Mouse (Mus musculus) frontal cortex, postnatal 25 days (tissue): Measurements from ENCODE around the gene Tmem129.
A peak's percentile ranks its signal among the peaks of the same experiment; 100 is the strongest.

ENCODE experiments used
- DNase-seq, 2 experiments: peaks; one replicate each; pipeline ENCODE4 v3.0.0; 2022; ENCODE audit warnings: low spot score in 2 of 2

Tmem129 gene

DNA sequence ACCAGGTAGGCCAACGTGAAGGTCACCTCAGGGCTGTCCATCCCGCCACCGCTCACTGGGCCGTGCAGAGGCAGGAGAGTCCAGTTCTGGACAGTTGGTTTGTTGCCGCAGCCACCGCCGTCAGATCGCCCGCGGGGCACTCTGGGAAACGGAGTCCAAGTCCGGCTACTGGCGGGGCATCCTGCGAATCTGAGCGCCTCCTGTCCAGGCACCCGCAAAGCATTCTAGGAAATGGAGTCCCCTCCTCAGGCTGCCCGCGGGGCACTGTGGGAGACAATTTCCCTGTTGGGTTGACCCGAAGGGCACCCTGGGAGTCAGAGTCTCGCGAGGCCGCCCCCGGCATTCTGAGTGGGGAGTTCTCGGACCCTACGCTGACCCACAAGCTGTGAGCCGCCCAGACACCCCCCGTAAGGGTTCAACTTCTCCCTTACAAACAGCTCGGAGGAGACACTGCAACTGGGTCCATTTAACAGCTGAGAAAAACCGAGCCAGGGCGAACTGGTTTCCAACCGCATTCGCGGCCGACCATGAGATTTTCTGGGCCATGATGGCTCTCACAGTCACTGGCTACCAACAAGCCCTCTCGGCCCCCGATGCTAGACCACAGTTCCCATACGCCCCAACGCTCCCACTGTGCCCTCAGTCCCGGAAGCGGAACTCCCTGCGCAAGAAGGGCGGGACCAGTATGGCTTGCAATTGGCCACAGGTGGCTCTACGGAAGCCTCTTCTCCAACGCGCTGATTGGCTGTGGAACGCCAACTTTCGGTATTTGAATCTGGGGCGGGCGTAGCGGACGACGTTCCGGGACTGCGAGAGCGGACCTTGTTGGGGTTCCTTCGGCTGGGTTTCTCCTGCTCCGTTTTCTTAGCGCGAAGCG lies at the start of gene Tmem129, which contains the start of gene Tacc3:
TSS of gene Tmem129 (minus strand) at position 630 of the 877 bp plus-strand sequence.
TSS of gene Tacc3 (plus strand) at position 342 of the 877 bp plus-strand sequence.
- DNase-seq, result peak; percentile 93 to 97

DNA sequence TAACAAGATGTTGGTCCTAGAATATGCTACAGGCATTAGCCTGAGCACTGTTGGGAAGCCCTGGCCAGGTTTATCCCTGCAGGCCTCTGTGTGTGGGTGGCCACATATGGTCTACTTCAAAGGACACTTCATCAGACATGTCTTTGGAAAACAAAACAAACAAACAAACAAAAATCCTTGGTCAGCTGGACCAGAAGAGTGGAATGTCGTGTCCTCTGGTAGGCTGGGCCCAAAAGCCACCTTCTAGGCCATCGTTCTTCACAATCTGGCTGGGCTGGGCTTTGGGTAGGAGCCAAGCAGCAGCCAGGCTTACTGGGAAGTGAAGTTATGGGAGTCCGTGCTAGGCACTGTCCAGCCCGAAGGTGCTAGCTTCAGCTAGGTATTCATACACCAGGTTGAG lies 48.9 kb upstream of the Tmem129 start:
- no peak for DNase-seq

DNA sequence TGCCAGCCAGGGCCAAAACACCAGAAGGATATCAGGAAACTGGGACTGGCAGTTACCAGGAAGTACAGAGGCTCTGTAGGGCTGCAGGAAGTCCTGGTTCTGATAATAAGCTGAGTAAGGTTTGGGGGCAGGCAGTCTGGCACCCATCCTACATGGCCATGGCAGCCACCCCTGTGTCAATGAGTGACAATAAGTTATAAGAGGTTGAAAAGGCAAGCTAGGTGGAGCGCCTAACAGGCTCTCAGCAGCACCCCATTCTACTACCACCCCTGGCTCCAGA lies 48.1 kb upstream of the Tmem129 start:
- DNase-seq, result no peak

DNA sequence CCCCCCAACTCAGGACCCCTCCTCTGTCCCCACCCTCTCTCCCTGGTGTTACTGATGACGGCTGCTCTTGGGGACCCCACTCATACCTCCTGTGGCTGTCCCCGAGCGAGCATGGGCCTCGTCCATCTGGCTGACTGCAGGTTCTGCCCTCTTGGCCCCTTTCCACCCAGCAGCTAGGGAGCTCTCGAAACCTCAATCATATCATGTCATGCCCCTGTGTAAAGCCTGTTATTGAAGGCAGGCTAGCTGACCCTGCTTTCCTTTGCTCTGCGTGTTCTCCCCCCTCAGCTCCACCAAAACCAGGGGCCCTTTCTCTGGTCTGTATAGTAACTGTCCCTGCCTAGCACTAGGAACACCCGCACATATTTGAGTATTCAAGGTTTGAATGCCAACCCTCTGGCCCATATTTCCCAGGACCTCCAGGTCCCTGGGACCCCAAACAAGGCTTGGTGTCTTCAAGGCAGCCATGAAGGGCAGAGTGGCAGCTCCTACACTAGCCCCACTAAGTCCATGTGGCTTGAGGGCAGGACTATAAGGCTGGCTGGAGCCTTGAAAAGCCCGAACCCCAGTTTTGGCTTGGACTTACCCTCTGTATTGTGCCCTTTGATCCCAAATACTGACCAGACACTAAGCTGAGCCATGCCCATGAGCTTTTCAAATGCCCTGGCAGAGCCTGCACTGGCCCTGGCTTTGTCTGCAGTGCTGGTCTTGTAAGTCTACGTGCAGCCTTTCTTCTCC lies 47.6 kb upstream of the Tmem129 start:
- DNase-seq, result no peak

DNA sequence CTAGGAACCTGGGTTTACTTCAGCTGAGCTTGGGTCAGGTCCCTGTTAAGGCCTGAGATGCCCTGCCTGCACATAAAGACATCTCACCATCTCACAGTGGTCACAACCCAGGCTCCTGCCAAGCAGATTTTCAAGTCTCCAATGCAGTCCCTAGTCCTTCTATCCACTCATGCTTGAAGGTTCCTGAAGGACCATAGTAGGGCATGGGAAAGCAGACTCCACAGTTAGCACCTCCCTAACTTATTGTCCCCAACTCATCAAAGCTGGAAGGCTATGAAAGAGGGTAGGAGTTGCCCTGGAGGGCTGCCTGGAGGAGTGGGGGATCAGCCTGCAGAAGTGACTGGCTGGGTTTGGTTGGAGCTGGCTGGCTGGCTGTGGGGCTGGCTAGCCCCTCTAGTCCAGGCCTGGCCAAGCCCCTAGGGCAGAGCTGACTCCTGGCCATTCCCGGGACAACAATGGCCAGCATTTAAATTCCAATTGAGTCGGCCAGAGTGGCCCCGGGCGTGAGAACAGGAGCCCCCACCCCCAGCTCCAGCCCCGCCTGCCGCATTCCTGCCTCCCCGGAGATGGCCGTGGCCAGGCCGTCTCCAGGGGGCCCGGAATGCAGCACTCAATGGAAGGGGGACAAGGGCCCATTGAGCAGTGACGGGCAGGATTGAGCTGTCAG lies 46.9 kb upstream of the Tmem129 start:
- peak in 1 of 2 experiments; percentile 27 for DNase-seq

DNA sequence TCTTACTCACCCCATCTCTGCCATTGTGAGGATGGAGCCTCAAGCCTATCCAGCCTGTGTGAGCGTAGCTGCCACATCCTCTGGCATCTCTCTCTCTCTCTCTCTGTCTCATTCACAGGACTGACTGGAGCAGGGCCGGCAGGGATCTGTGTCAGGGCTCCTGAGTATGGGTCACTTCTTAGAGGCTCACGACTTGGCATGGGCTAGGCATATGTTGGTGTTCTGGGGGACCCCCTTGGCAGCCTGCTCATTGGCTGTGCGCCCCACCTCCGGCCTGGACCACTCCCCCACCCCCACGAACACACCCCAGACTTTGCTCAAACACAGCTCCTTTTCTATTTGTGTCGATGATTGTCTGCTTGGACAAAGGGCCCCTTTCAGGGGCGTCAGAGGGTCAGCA lies 45.8 kb upstream of the Tmem129 start:
- no peak for DNase-seq

DNA sequence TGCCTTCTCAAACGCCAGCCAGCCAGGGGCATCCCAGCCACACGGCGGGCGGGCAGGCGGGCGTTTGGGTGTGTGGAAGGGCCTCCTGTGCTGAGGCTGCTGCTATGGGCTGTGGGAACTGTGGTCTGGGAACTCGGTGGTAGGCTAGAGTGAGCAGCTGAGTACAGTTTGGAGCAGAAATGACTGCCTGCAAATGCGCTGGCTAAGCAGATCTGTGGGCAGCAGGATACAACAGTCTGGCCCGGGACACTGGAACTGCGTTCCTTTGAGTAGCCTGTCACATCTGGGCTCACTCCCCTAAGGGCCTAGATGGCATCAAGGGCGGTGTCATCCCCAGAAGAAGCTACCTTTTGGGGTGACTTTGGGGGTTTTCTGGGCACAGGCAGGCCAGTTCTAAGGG lies 43.6 kb upstream of the Tmem129 start:
- DNase-seq, result no peak

DNA sequence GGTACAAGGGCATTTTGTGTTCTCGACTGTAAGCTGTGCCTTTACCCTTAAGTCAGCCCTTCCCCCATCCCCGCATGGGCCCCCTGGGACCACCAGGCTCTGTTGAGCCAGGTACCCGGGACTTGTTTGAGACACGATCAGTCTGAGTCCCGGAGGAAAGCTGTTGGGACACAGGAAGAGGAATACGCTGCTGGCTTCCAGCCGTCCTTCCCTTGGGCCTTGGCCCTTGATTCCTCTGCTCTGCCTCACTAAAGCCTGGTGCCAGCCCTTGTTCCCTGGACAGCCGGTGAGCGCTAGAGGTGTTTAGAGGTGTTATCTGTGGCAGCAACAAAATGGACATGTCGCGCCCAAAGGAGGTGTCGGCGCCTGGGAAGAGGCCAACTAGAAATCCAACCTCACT lies 41.8 kb upstream of the Tmem129 start:
- DNase-seq, result no peak

DNA sequence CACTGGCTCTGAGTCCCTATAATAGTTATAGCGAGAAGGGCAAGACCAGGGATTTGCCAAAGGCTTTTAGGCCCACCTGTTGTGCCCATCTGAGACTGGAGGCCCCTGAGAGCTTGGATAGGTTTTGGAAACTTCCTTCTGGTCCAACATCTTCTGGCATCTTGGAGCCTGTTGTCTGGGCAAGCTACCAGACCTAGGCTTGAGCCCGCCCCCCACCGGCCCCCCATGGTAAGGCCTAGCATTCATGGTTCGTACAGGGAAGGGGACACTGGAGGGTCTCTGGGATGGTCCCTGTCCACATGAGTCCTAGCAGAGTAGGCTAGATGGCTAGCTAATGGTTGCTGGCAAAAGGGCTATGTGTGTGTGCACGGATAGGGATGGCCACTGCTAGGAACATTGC lies 40.5 kb upstream of the Tmem129 start:
- no peak for DNase-seq

DNA sequence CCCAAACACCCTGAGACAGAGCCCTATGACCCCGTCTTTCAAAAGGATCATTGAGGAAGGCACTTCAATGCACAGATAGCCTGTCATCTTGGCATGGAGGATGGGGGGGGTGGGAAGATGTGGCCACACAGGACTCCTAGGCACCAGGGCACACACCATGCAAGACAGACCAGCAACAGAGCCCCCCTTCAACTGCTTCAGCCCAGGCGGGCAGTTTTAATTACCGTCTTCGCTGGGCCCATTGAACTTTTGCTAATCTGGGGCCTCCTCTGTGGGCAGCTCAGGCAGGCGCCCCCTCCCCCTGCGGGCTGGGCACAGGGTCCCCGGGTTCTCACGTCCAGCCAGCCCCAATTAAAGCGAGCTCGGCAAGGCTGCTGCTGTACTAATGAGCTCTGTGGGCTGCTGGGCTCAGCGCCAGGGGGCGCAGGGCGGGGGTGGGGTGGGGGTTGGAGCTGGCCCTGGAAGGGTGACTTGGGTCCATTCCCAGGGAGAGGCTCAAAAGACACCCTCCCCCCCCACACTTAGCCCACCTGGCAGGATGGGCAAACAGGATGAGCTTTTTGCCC lies 39.8 kb upstream of the Tmem129 start:
- no peak for DNase-seq

DNA sequence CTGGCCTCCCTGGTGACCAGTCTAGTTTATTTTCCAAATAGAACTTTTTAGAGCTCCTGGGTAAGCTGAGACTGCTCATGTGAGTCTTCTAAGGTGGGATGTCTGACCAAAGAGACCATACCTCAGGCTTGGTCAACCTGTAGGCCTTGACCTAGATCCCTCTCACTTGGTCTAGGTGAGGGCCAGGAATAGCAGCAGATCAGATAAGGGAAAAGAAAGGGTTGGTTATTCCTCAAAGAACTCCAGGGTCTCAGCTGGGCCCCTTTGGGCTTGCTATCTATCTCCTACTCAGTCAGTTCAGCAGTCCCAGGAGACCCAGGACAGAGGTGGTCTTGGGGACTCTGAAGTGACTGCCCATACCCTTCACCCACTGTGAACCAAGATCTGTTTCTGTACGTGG lies 39.3 kb upstream of the Tmem129 start:
- DNase-seq, result no peak

DNA sequence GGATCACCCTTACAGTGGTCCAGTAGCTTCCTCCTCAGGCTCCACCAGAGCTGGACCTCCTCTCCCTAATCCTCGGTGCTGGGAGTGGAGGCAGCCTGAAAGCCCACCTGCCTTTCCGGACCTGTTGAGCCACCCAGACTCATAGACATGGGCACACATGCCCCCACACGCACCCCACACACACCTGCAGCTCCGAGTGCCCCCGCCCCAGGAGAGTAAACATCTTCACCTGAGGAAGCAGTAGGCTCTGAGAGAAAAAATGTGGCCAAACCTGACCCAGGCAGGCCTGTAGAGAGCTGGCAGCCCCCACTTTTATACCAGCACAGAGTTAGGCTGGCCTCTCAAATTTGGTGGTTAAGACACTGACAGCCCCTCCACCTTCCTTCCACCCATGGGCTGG lies 38.2 kb upstream of the Tmem129 start:
- DNase-seq, result no peak

DNA sequence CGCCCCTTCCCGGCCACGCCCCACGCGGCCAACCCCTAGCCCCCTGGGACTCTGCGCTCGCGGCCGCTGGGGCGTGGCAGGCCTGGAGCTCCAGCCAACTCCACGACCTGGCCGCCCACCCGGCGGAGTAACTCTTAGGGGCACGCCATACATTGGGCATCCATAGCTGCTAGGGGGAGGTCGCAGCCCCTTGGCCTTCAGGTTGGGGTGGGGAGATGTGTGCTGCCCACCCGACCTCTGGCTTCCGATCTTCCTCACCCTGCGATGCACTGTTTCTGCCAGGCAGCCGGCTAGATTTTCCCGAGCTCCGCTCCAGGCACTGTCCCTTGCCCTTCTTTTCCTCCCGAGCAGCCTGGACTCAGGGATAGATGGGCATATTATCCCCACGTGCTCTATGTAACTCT lies 37.5 kb upstream of the Tmem129 start:
- DNase-seq, result no peak

DNA sequence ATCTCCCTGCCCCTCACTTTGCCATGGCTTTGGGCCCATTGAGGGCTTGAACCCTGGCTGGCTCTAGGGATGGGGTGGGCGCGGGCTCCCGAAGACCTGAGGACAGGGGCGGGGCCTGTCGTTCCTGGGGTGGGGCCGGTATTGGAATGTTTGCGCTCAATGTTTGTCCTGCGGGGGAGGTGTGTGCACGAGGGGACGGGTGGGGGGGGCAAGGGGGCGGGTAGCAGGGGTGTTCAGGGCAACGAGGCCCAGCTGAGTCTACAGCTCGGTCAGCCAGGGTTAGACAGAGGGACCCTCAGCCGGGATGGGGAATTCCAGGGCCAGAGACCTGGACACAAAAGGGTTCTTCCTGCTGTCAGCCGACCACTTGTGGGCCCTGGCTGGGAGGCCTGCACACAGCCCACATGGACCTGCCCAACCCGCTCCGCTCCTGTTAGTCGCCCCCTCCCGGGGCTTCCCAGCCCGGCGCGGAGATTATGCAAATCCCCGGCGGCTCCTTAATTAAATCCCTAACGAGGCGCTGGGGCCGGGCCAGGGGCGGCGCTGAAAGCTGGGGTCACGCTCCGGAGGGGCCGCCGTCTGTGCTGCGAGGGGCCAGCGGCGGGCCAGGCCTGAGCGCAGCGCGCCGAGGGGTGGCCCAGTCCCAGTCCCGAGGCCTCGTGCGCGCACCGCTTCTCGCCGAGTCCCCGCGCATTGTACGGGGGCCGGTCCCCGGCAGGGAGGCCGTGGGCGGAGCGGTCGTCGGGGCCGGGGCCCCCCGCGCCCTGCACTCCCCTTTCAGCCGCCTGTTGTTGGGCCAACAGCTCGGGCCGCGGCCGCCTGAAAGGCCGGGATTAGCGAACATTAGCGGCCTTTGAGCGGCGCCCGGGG lies 36.9 kb upstream of the Tmem129 start:
- DNase-seq, result peak; percentile 19 to 21

DNA sequence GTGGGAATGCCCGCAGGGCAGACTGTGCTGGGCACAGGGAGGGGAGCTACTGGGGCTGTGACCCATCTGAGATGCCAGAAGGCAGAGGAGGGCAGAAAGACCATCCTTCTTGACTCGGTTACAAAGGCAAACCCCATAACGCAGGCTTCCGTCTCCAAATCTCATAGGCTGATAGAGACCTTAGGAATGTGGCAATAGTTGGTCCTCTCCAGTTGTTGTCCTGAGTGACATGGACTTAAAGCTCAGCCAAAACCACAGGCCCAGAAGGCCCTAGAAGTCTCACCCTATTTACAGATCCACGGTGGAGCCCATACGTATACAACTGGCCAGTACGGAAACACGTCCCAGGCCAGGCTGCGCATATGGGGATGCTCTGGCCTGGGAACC lies 36.2 kb upstream of the Tmem129 start:
- no peak for DNase-seq

DNA sequence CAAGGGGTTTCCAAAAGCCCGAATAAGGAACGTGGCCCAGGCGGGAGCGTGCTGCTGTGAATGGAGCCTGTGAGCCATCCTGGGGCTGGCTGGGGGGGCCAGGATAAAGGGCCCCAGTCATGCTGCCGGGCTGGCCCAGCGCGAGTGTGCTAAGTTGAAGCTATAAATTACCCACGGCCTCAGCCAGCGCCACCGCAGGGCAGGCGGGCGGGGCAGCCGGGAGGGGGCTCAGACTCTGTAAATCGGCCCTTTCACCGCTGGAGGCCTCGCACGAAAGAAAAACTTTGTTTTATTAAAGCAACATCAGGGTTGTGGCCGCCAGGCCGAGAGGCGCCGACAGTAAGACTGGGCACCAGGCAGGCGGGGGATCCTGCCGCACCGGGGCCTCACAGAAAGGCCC lies 34.2 kb upstream of the Tmem129 start:
- DNase-seq, result no peak

DNA sequence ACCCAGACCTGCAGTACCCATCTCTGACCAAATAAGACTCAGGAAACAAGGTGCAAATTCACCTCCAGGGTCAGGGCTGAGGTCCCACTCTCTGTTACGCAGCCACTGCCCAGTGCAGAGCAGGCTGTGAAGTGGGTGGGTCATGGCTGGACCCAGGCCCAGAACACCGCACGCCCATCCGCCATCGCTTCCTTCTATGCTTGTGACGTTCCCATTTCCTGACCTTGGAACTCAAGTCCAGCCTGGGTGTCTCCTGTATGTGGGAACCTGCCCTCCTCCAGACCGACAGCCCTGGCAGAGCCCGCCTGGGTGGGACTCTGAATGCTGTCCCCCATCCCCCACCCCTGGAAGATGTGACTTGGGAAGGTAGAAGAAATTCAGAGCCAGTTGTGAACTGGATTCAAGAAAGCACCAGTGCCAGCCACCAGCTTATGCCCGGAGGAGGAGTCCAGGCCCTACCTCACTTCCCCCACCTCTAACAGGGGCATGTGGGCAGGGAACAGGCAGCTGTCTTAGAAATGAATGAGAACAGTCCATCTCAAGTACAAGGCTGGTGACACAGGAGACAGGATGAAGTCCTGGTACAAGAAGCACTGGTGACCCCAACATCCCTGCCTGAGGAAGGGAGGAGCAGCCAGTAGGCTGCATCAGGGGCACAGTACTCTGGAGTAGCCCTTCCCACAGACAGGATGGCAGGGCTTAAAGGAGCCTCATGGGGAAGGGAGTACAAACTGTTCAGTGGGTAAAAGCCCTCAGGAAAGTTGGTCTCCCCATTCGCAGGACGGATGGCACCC lies 31.8 kb upstream of the Tmem129 start:
- no peak for DNase-seq

DNA sequence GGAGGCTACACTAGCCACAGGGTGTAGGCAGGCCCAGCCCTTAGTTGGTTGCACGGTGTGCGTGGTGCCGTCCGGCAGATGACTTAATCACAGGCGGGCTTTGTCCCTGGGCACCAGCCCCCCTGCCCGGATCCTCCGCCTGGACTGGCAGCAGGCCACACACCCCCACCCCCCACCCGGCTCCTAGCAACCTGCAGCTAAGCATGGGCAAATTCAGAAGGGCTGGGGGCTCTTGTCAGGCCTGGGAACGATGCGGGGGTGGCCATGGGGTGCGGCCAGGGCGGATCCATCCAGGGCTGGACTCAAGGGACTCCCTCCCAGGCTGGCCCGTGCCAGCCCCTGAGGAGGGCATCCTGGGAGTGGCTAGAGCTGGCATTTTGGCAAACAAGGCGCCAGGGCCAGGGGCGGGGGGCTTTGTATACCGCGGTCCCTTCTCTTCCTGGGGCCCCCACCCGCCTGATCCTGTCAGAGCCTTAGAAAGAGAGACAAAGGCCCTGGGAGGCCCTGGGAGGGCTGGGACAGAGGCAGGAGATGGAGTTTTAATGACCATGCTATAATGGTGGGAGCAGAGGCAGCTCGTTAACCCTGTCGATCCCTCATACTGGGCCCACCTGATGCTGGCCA lies 31.1 kb upstream of the Tmem129 start:
- no peak for DNase-seq

DNA sequence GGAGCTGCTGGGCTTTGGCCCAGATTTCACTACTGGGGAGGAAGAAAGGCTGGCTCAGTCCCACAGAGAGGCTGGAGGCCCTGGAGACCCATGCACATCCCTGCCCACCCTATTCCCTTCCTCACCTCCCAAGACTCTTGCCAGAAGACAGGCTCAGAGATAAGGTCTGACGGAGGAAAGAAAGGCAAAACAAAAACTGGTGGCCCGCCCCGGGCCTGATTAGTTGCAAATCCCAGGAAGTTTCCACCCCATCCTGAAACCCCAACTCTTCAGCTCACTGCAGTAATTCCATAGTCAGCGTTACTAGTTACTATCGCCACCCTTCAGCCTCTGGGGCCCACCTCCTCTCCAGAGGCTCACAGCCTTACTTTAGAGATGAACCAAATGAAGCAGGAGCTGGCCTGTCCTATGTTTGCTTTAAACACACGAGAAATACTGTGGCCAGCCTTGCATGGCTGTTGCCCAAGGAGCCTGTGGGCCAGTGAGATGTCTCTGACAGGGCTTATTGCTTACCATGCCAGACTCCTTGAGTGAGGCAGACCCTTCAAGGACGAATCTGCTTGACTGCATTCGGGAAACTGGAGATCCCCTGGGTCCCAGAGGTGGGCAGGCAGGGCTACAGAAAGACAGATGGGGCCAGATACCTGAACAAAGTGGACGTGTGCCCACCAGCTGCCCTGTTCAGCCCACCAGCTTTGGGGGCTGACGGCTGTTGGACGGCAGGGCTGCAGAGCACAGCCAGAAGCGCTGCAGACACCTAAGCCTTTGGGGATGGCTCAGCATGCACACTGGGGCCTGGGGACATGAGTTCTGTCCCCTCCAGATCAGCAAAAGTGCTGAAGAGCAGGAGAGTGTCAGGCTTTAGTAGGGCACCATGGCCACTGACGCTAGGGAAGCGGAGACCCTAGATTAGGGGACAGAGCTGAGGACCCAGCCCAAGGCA lies 30.3 kb upstream of the Tmem129 start:
- DNase-seq, result no peak
